Mouse (Mus musculus): ENCODE measurements at regions not wholly inside any gene's neighbourhood (a gene's known extent, or its start where the extent isn't known, plus 50 kb on each side); places are given as distances from the start of the nearest gene placed in this dataset.

DNA sequence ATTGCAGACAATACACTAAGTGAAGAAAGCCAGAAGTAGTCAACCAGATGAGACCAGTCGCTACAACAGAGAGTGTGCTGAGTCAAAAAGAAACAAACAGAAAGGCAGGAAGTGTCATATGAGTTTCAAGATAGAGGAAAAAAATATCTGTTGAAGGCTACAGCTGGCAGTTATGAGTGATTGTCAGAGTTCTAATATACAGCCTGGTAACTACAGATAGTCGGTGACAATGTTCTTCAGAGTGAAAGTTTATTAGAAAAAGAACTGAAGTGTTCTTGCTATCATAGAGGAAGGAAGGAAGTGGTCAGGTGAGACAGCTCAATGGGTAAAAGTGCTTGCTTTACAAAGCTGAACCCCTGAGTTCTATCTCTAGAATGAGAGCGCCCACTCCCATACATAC, 499.1 kb downstream of the Adgrl2 start:
- TF ChIP-seq CTCF (IDR thresholded peaks at IDR 0.05; ENCODE audit: extremely low read depth, insufficient read length, insufficient replicate concordance, low read depth, low read length) (no peak), POLR2A (IDR thresholded peaks at IDR 0.05; ENCODE audit: low read depth, low read length) (no peak)
